Mouse (Mus musculus): ENCODE results near the gene Tal1.

DNA sequence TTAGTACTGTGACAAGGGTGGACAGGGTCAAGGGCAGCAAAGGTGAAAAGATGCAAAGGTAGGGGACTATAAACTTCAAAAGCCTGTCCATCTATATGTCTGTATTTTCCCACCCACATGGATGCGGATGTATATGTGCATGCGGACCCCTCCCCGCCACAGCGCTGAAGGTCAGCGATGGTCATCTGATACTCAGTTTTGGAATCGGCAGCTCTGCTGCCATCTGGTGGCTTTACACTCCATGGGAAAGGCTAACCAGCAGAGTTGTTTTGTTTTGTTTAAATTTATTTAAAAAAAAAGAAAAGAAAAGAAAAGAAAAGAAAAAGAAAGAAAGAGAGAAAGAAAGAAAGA, 40.9 kb downstream of the Tal1 start:
- TF ChIP-seq CTCF (IDR thresholded peaks at IDR 0.05; ENCODE audit: extremely low read depth, insufficient read depth, low read length) (peak; percentile 49; the same call in 1 of the 2 replicates), POLR2A (IDR thresholded peaks at IDR 0.05; ENCODE audit: extremely low read depth, insufficient read depth, low read length) (no peak)

Measured in cortical plate, adult 2 months (tissue).